Mouse (Mus musculus) ES-Bruce4 (cell line): Measurements from ENCODE around the gene Htr5b. TPM values are rescaled to one million over a fixed set of nuclear protein-coding genes. Genes with fewer than 3 reads are reported as not detected.
A peak's percentile ranks its signal among the peaks of the same experiment; 100 is the strongest.

Experiments used
- H3K27ac ChIP-seq: 2 replicates; pipeline ENCODE4 v1.5.1; 2012; ENCODE audit warnings: low read length, inconsistent platforms; ENCODE audit not compliant: insufficient read depth
- H3K27me3 ChIP-seq: 2 replicates; pipeline ENCODE4 v1.6.1; 2012; ENCODE audit warnings: mild to moderate bottlenecking, low read length, inconsistent platforms; ENCODE audit not compliant: control insufficient read depth, poor library complexity, insufficient read depth, severe bottlenecking
- H3K36me3 ChIP-seq: 2 replicates; pipeline ENCODE4 v1.6.1; 2012; ENCODE audit warnings: inconsistent platforms, mild to moderate bottlenecking, low read length, moderate library complexity; ENCODE audit not compliant: control insufficient read depth, poor library complexity, insufficient read depth, severe bottlenecking
- H3K4me1 ChIP-seq: one replicate; pipeline ENCODE4 v1.8.1; 2011; ENCODE audit warnings: low read length; ENCODE audit not compliant: control insufficient read depth, insufficient read depth
- H3K4me3 ChIP-seq: 2 replicates; pipeline ENCODE4 v1.5.1; 2011; ENCODE audit warnings: low read depth, mild to moderate bottlenecking, low read length
- H3K9ac ChIP-seq: 2 replicates; pipeline ENCODE4 v1.6.1; 2012; ENCODE audit warnings: low read depth, mild to moderate bottlenecking, inconsistent platforms; ENCODE audit not compliant: poor library complexity, severe bottlenecking
- H3K9me3 ChIP-seq: replicated peaks from 2 replicates; pipeline ENCODE4 v1.6.1; 2012; ENCODE audit warnings: mild to moderate bottlenecking, low read length, inconsistent platforms; ENCODE audit not compliant: control insufficient read depth, poor library complexity, insufficient read depth, severe bottlenecking
- CTCF ChIP-seq: IDR thresholded peaks from one replicate; pipeline ENCODE4 v1.8.1; 2011; ENCODE audit warnings: low read depth, low read length
- EP300 ChIP-seq: IDR thresholded peaks from 2 replicates; pipeline ENCODE4 v1.6.1; 2011; ENCODE audit warnings: low read depth, low read length; ENCODE audit not compliant: insufficient read depth
- POLR2A ChIP-seq: IDR thresholded peaks from one replicate; pipeline ENCODE4 v1.8.1; 2011; ENCODE audit warnings: low read length; ENCODE audit not compliant: insufficient read depth
- polyA plus RNA-seq: library from polyadenylated mRNA; stranded (reverse); fragments of >200 nt; gene quantifications from 2 replicates; pipeline ENCODE4 v1.2.4, GENCODE M21; 2011; ENCODE audit warnings: low read depth; ENCODE audit not compliant: missing spikeins, insufficient read depth, insufficient read length

Htr5b gene
- polyA plus RNA-seq, 1 experiment: not detected

DNA sequence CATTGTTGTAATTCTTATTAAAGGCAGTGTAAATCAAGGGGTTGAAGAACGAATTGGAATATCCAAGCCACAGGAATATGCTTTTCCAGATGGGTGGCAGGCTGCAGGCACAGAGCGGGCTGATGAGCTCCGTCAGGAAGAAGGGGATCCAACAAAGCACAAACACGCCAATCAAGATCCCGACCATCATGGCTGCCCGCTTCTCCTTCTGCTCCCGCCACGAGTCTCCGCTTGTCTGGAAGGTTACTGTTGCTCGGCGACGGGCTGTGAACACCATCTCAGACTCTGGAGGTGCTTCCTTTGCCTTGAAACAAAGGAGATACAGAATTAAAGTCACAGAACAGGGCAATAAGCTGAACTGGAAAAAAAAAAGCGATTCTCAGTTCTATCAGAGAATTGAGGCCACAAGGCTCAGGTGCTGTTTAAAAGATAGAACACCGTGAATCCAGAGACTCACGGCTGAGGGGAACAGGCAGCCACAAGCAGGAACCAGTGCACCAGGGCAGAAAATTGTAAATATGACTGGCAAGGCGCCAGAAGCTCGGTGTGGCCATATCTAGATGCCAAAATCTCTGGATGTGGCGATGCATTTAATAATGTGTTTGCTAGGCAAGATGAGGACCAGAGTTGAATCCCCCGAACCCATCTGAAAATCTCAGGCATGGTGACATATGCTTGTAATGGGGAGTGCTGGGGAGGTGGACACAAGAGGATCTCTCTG lies 17.7 kb downstream of the Htr5b start:
- TF ChIP-seq CTCF (no peak), POLR2A (no peak), EP300 (no peak)
- Histone ChIP-seq H3K27me3 (no peaks in the 10 kb centered on the region; the same call in 1 of the 2 replicates), H3K4me1 (no peaks in the 10 kb centered on the region), H3K9me3 (no peaks in the 10 kb centered on the region; the same call in 1 of the 2 replicates), H3K36me3 (no peaks in the 10 kb centered on the region), H3K9ac (no peak overlapping the region), H3K4me3 (no peak overlapping the region), H3K27ac (no peak overlapping the region)

DNA sequence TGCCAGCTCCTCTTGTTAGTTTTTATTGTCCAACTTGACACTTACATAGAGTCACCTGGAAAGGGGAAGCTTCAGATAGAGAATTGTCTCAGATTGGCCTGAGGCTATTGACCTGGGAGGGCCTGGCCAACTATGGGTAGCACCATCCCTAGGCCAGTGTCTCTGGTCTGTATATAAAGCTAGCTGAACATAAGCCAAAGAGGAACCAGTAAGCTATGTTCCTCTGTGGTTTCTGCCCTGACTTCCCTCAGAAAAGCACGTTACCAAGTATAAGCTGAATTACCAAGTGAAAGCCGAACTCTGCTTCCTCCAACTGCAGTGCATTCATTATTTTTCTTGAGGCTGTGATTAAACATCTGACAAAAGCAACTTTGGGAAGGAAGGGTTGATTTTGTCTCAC lies 19.5 kb downstream of the Htr5b start:
- H3K27me3 ChIP-seq: no peaks in the 10 kb centered on the region; the same call in 1 of the 2 replicates
- H3K9ac ChIP-seq: no peak overlapping the region
- TF ChIP-seq CTCF (no peak), POLR2A (no peak), EP300 (no peak)
- H3K4me3 ChIP-seq: no peak overlapping the region
- H3K27ac ChIP-seq: no peak overlapping the region
- H3K36me3 ChIP-seq: no peaks in the 10 kb centered on the region
- H3K9me3 ChIP-seq: no peaks in the 10 kb centered on the region; the same call in 1 of the 2 replicates
- H3K4me1 ChIP-seq: no peaks in the 10 kb centered on the region

DNA sequence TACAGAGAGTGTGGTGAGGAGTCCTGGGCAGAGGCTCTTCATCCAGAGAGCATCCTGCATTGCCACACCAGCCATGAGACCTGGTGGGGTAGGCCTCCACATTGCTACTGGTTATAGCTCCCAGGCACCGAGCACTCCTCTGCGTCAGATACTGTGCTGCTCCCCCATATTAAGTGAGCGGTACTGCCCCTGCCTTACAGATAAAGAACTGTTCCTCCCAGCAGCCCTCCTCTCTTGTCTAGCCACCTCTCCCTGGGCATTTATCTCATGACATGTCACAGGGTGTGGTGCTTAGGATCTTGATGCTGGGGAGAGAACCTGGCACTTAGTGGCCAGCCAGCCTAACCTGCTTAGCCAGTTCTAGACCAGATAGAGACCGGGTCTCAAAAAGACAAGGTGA lies 31.2 kb downstream of the Htr5b start:
- no peak overlapping the region for H3K27ac ChIP-seq
- H3K27me3 ChIP-seq: no peaks in the 10 kb centered on the region
- no peaks in the 10 kb centered on the region for H3K36me3 ChIP-seq
- H3K9me3 ChIP-seq: peaks cover 5% of the 10 kb centered on the region; the same call in 1 of the 2 replicates
- TF ChIP-seq POLR2A: no peak
- H3K4me3 ChIP-seq: no peak overlapping the region
- H3K9ac ChIP-seq: no peak overlapping the region
- no peaks in the 10 kb centered on the region for H3K4me1 ChIP-seq

DNA sequence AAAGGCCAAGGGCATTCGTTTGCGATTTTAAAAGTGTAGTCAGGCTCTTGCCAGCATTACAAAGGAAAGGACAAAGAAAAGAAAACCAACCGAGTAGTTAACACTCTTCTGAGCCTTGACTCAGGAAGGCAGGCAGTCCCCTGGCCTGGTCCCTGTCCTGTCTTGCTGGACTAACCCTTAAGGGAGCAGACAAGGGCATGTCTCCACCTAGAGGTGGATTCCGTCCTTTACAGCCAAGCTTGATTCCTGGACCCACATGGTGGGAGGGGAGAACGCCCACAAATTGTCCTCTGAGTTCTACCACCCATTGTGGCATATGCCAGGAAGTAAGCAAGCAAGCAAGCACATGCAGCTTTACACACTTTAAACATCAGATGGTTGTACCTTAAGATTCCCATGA lies 38.0 kb downstream of the Htr5b start:
- Histone ChIP-seq H3K9ac (no peak overlapping the region), H3K9me3 (no peaks in the 10 kb centered on the region), H3K36me3 (no peaks in the 10 kb centered on the region), H3K4me3 (no peak overlapping the region), H3K4me1 (no peaks in the 10 kb centered on the region), H3K27me3 (no peaks in the 10 kb centered on the region), H3K27ac (no peak overlapping the region)
- TF ChIP-seq EP300 (no peak), CTCF (peak; percentile 59)

DNA sequence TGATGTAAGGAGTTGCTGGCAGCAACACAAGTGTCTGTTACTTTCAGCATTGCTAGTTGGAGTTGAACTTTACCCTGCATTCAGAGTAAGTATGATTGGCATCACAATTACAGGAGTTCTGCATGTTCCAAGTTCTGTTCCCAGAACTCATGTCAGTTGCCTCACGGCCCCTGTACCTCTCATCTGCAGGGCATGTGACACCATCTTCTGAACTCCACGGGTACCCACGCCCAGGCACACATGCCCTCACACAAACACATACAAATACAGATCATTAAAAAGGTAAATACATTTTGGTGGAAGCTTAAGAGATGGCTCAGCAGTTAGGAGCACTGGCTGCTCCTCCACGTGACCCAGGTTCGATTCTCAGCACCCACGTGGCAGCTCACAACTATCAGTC lies 41.5 kb downstream of the Htr5b start:
- Histone ChIP-seq H3K4me1 (no peaks in the 10 kb centered on the region), H3K27me3 (no peaks in the 10 kb centered on the region)

DNA sequence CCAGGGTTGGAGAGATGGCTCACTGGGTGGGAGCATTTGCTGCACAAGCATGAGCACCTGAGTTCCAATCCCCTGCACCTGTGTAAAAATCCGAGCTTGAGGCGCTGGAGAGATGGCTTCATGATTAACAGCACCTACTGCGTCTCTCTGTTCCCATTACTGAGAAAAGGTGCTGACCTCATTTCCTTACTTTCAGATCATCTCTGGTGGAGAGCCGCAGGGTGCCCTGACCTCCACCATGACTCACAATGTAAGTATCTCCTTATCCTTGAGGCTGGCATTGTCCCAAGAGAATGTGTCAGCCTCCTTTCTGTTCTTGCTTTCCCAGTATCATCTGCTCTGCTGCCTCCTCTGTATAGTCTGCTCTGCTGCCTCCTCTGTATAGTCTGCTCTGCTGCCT lies 45.2 kb downstream of the Htr5b start:
- Histone ChIP-seq H3K27ac (no peak overlapping the region), H3K27me3 (no peaks in the 10 kb centered on the region), H3K36me3 (peaks cover 16% of the 10 kb centered on the region; the same call in 1 of the 2 replicates), H3K9me3 (peaks cover 17% of the 10 kb centered on the region), H3K4me1 (no peaks in the 10 kb centered on the region), H3K9ac (no peak overlapping the region), H3K4me3 (no peak overlapping the region)
- TF ChIP-seq CTCF (no peak), EP300 (no peak), POLR2A (no peak)

More for the DNA sequence above, 41.5 kb downstream of the Htr5b start:
- peaks cover 17% of the 10 kb centered on the region for H3K9me3 ChIP-seq
- H3K4me3 ChIP-seq: no peak overlapping the region
- TF ChIP-seq EP300: no peak
- TF ChIP-seq CTCF: no peak
- TF ChIP-seq POLR2A: no peak
- peaks cover 9% of the 10 kb centered on the region; the same call in 1 of the 2 replicates for H3K36me3 ChIP-seq
- no peak overlapping the region for H3K27ac ChIP-seq
- no peak overlapping the region for H3K9ac ChIP-seq
